Mouse (Mus musculus): ENCODE data around the gene Prg2.

The Prg2 gene

DNA sequence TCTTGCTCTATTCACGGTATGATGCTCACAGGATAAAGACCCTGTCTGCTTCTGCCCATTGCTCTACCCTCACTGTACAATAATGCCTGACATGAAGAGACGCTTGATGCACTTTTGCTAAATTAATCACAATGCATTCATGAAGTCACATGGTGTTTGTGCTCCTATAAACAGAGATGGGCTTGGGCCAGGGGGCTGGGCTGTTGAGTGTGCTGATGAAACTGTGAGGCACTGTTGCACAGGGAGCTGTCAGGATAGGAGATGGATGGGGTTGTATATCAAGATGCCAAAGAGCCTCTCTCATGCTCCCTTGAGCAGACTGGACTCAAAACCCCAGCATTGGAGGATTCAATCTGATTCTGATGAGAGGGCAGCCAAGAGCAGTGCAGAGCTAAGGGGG is 52.9 kb downstream of the Prg2 start:
- no peak for DNase-seq

Measured in kidney, postnatal 4 days (tissue).